Mouse (Mus musculus) heart, postnatal 0 days (tissue): ENCODE measurements at regions not wholly inside any gene's neighbourhood (a gene's known extent, or its start where the extent isn't known, plus 50 kb on each side); places are given as distances from the start of the nearest gene placed in this dataset.

Experiments
- CTCF ChIP-seq: IDR thresholded peaks from 2 replicates; pipeline ENCODE4 v1.5.1; 2016; ENCODE audit warnings: antibody characterized with exemption, control low read depth, low read depth
- EP300 ChIP-seq: IDR thresholded peaks from 2 replicates; pipeline ENCODE4 v1.6.1; 2016; ENCODE audit warnings: antibody characterized with exemption, low read depth

- TF ChIP-seq CTCF (no peak), EP300 (no peak)
These were observed 59.4 kb upstream of the Olig2 start for GRCm38 (mm10) chr16:91165906-91166305.
